Mouse (Mus musculus) olfactory bulb, adult 2 months (tissue): Measurements from ENCODE around the gene Cpeb4. TPM values are rescaled to one million over a fixed set of nuclear protein-coding genes. Genes with fewer than 3 reads are reported as not detected.
A peak's percentile ranks its signal among the peaks of the same experiment; 100 is the strongest.

Source experiments
- H3K27ac ChIP-seq: fragments of 200-500 bp; 2 replicates; pipeline ENCODE4 v1.5.1; 2012; ENCODE audit warnings: low read depth, low read length; ENCODE audit not compliant: insufficient read depth
- H3K4me1 ChIP-seq: fragments of 200-500 bp; 2 replicates; pipeline ENCODE4 v1.6.1; 2012; ENCODE audit warnings: low read length; ENCODE audit not compliant: control insufficient read depth, insufficient read depth
- H3K4me3 ChIP-seq: fragments of 200-500 bp; 2 replicates; pipeline ENCODE4 v1.5.1; 2012; ENCODE audit warnings: mild to moderate bottlenecking, low read depth, low read length, moderate library complexity; ENCODE audit not compliant: insufficient read depth
- CTCF ChIP-seq: fragments of 200-500 bp; IDR thresholded peaks from 2 replicates; pipeline ENCODE4 v1.5.1; 2012; ENCODE audit warnings: low read depth, mild to moderate bottlenecking, low read length, moderate library complexity; ENCODE audit not compliant: insufficient read depth
- POLR2A ChIP-seq: fragments of 200-500 bp; IDR thresholded peaks from 2 replicates; pipeline ENCODE4 v1.6.1; 2012; ENCODE audit warnings: mild to moderate bottlenecking, low read depth, low read length, moderate library complexity; ENCODE audit not compliant: insufficient read depth
- WGBS: fragments of 180-500 bp; shearing (Covaris S2); methylation state at CpG from one replicate; pipeline ENCODE4 v1.1.7; 2018; 5-methylcytosine and 5-hydroxymethylcytosine counted together
- polyA plus RNA-seq: library from polyadenylated mRNA; stranded (reverse); fragments of >200 nt; gene quantifications from 2 replicates; pipeline ENCODE4 v1.2.4, GENCODE M21; 2012; ENCODE audit warnings: low replicate concordance; ENCODE audit not compliant: missing spikeins, insufficient read depth, insufficient read length

Cpeb4 gene
- polyA plus RNA-seq, 1 experiment: not detected

- WGBS: 29% methylated on average over 5 of the region's 5 CpGs
- Histone ChIP-seq H3K27ac (0 out of 2 replicates have a peak overlapping the region, but pooled peaks have one; percentile 45), H3K4me3 (no peak overlapping the region), H3K4me1 (peaks cover 6% of the 10 kb centered on the region)
- TF ChIP-seq CTCF (no peak), POLR2A (no peak)
These were observed 17.1 kb upstream of the Cpeb4 start for GRCm38 (mm10) chr11:31854955-31855354.

- no peak overlapping the region for H3K4me3 ChIP-seq
- 90% methylated on average over 4 of the region's 4 CpGs for WGBS
- H3K4me1 ChIP-seq: peaks cover 6% of the 10 kb centered on the region
- no peak overlapping the region for H3K27ac ChIP-seq
- TF ChIP-seq CTCF: no peak
- no peak for TF ChIP-seq POLR2A
These were observed 14.5 kb upstream of the Cpeb4 start for GRCm38 (mm10) chr11:31857479-31857878.

GRCm38 (mm10) chr11:31861149-31861890 is 10.7 kb upstream of the Cpeb4 start:
- WGBS: 93% methylated on average over 6 of the region's 6 CpGs
- TF ChIP-seq POLR2A (no peak), CTCF (no peak)
- Histone ChIP-seq H3K27ac (no peak overlapping the region), H3K4me1 (no peaks in the 10 kb centered on the region), H3K4me3 (no peak overlapping the region)

- no peak for TF ChIP-seq CTCF
- peak overlapping the region; percentile 24; the same call in 1 of the 2 replicates for H3K27ac ChIP-seq
- no peak overlapping the region for H3K4me3 ChIP-seq
- no peaks in the 10 kb centered on the region for H3K4me1 ChIP-seq
- 53% methylated on average over 4 of the region's 4 CpGs for WGBS
These were observed 4.0 kb upstream of the Cpeb4 start for GRCm38 (mm10) chr11:31867976-31868375.

- H3K27ac ChIP-seq: peak overlapping the region; percentile 96
- peak; percentile 95 for TF ChIP-seq POLR2A
- no peak for TF ChIP-seq CTCF
- peak overlapping the region; percentile 94 for H3K4me3 ChIP-seq
- WGBS: under 1% methylated on average over 53 of the region's 53 CpGs
- no peaks in the 10 kb centered on the region for H3K4me1 ChIP-seq
These were observed 1.6 kb upstream of the Cpeb4 start for GRCm38 (mm10) chr11:31870285-31871010.

GRCm38 (mm10) chr11:31871135-31871541 is 873 bp upstream of the Cpeb4 start:
- TF ChIP-seq POLR2A (no peak), CTCF (no peak)
- under 1% methylated on average over 21 of the region's 21 CpGs for WGBS
- Histone ChIP-seq H3K27ac (peak overlapping the region; percentile 93), H3K4me3 (peak overlapping the region; percentile 94), H3K4me1 (no peaks in the 10 kb centered on the region)

- peak overlapping the region; percentile 13 for H3K27ac ChIP-seq
- no peaks in the 10 kb centered on the region for H3K4me1 ChIP-seq
- TF ChIP-seq POLR2A: no peak
- no peak for TF ChIP-seq CTCF
- H3K4me3 ChIP-seq: peak overlapping the region; percentile 64
- WGBS: 3% methylated on average over 15 of the region's 15 CpGs
These were observed 693 bp downstream of the Cpeb4 start for GRCm38 (mm10) chr11:31872546-31873261.

GRCm38 (mm10) chr11:31874071-31874470 is 2.1 kb downstream of the Cpeb4 start:
- no peaks in the 10 kb centered on the region for H3K4me1 ChIP-seq
- H3K4me3 ChIP-seq: no peak overlapping the region
- WGBS: 0% methylated on average over 2 of the region's 2 CpGs
- no peak for TF ChIP-seq POLR2A
- TF ChIP-seq CTCF: no peak
- no peak overlapping the region for H3K27ac ChIP-seq

- 44% methylated on average over 1 of the region's 1 CpGs for WGBS
- no peak overlapping the region for H3K4me3 ChIP-seq
- H3K27ac ChIP-seq: no peak overlapping the region
- TF ChIP-seq POLR2A (no peak), CTCF (no peak)
- no peaks in the 10 kb centered on the region for H3K4me1 ChIP-seq
These were observed 11.7 kb downstream of the Cpeb4 start for GRCm38 (mm10) chr11:31883671-31884070.
